Mouse (Mus musculus) B cell, adult (primary cell): ENCODE measurements around the gene Zfp715. TPM values are rescaled to one million over a fixed set of nuclear protein-coding genes. Genes with fewer than 3 reads are reported as not detected.

Source experiments
- total RNA-seq: library from RNA; stranded (reverse); gene quantifications from 4 replicates; pipeline ENCODE4 v1.2.4, GENCODE M21; 2023; ENCODE audit not compliant: inconsistent age

Zfp715 gene
- total RNA-seq = 23.2 to 26.1 TPM (median 25.5 TPM) in 4 replicates

GRCm38 (mm10) chr7:43313013-43313428, at the start of gene Zfp715:
Gene Zfp715 (minus strand): TSS chr7:43313294.

DNA sequence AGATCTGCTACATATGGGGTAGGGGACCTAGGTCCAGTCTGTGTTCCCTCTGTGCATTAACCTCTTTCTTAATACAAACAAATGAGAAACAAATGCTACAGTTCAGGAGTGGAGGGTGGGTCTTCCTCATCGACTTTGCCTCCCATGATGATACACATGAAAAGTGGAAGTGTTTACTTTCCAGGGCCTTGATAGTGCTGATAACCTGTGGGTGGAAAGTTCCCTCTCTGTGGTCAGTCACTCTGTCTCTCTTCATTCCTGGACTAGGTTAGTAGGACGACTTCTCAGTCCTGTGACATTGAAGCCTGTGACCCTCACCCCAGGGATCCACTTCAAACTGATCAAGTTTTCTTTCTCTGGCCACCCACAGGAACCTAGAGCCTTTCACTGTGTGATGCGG, 38.1 kb upstream of the Zfp715 start, which contains the start of gene Siglecf:
Siglecf (plus strand) TSS at position 188 of the 400 bp plus-strand sequence.

Other genes with a start within 250 kb of the Zfp715 start
- not detected in 4 replicates for gene Zfp936, start 199.1 kb downstream of the Zfp715 start, total RNA-seq
- 0.45 to 0.77 TPM (median 0.45 TPM) in 3 of 4 replicates, not detected in the other for gene Siglecf, start 38.0 kb upstream of the Zfp715 start, total RNA-seq
- gene Siglecg, start 94.9 kb upstream of the Zfp715 start, total RNA-seq = 357 to 404 TPM (median 393 TPM) in 4 replicates
- gene Lim2, start 114.4 kb upstream of the Zfp715 start, total RNA-seq = not detected in 4 replicates
- 1.9 to 3.8 TPM (median 2.3 TPM) in 4 replicates for gene Nkg7, start 123.8 kb upstream of the Zfp715 start, total RNA-seq
- gene Cldnd2, start 127.5 kb upstream of the Zfp715 start, total RNA-seq = not detected in 4 replicates
- gene Etfb, start 130.8 kb upstream of the Zfp715 start, total RNA-seq = 36.1 to 51.0 TPM (median 48.9 TPM) in 4 replicates
- gene Gm45233, start 130.8 kb upstream of the Zfp715 start, total RNA-seq = not detected in 4 replicates
- 2.0 to 3.9 TPM (median 2.3 TPM) in 4 replicates for gene Vsig10l, start 149.9 kb upstream of the Zfp715 start, total RNA-seq
- not detected in 4 replicates for gene Iglon5, start 176.8 kb upstream of the Zfp715 start, total RNA-seq
- not detected in 4 replicates for gene 4931406B18Rik, start 192.6 kb upstream of the Zfp715 start, total RNA-seq
- gene Cd33, start 231.1 kb upstream of the Zfp715 start, total RNA-seq = 1.7 to 3.5 TPM (median 2.3 TPM) in 4 replicates
- gene Zfp658, start 249.0 kb upstream of the Zfp715 start, total RNA-seq = 1.9 to 2.5 TPM (median 2.5 TPM) in 4 replicates